Mouse (Mus musculus) limb, embryonic 12.5 days (tissue): ENCODE data around the gene Slc27a1. TPM values are rescaled to one million over a fixed set of nuclear protein-coding genes. Genes with fewer than 3 reads are reported as not detected.

Experiments
- ATAC-seq: fragments of 200-750 bp; cut with Nextera tagmentation; 2 replicates; pipeline ENCODE4 v1.8.0; 2017; ENCODE audit warnings: low read depth, moderate TSS enrichment; ENCODE audit not compliant: insufficient number of reproducible peaks, insufficient read depth, low FRiP score, low TSS enrichment
- H3K27ac ChIP-seq: fragments of 300-500 bp; sonication (generic); 2 replicates; pipeline ENCODE4 v1.5.1; 2016; ENCODE audit warnings: mild to moderate bottlenecking, moderate library complexity
- H3K27me3 ChIP-seq: fragments of 300-500 bp; sonication (generic); 2 replicates; pipeline ENCODE4 v1.6.1; 2016; ENCODE audit warnings: mild to moderate bottlenecking, moderate library complexity
- H3K36me3 ChIP-seq: fragments of 300-500 bp; sonication (generic); 2 replicates; pipeline ENCODE4 v1.6.1; 2016; ENCODE audit warnings: mild to moderate bottlenecking, moderate library complexity
- H3K4me1 ChIP-seq: fragments of 300-500 bp; sonication (generic); replicated peaks from 2 replicates; pipeline ENCODE4 v1.6.1; 2016
- H3K4me2 ChIP-seq: fragments of 300-500 bp; sonication (generic); 2 replicates; pipeline ENCODE4 v1.6.1; 2016; ENCODE audit warnings: mild to moderate bottlenecking, moderate library complexity
- H3K4me3 ChIP-seq: fragments of 300-500 bp; sonication (generic); replicated peaks from 2 replicates; pipeline ENCODE4 v1.5.1; 2016; ENCODE audit warnings: mild to moderate bottlenecking
- H3K9ac ChIP-seq: fragments of 300-500 bp; sonication (generic); replicated peaks from 2 replicates; pipeline ENCODE4 v1.6.1; 2016; ENCODE audit warnings: mild to moderate bottlenecking, moderate library complexity
- H3K9me3 ChIP-seq: fragments of 300-500 bp; sonication (generic); 2 replicates; pipeline ENCODE4 v1.6.1; 2016; ENCODE audit warnings: mild to moderate bottlenecking, moderate library complexity
- WGBS: fragments of 180-500 bp; shearing (Covaris S2); methylation state at CpG from one replicate; pipeline ENCODE4 v1.1.7; 2016; 5-methylcytosine and 5-hydroxymethylcytosine counted together
- polyA plus RNA-seq: library from polyadenylated mRNA; unstranded; fragments of >200 nt; fragmentation: Nextera tagmentation; extraction: Ambion mirVana; gene quantifications from 2 replicates; pipeline ENCODE4 v1.2.1, GENCODE M21; 2016

Gene Slc27a1
- polyA plus RNA-seq, 1 experiment from 2014 or later: 45.5 TPM

DNA sequence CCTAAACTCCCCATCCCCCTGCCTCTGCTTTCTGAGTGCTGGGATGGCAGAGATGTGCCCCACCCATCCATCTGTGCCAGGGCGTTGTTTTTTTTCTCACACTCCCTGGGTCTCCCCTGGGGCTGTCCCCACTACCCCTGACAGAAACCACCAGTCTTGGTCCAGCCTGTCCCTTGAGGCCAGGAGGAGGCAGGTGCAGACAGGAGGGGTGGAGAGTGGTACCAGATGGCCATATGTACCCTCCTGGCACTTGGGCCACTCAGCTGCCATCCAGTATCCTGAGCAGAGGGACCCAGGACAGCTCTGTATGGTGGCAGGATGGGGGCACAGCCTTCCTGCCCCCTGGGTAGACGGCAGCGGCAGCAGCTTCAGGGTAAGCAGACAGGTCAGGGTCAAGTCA lies 28.8 kb downstream of the Slc27a1 start, which contains the start of gene Fam129c:
Fam129c (plus strand) TSS at position 198 of the 400 bp plus-strand sequence.
- no peak for ATAC-seq
- H3K9ac ChIP-seq: no peak within 1 kb of the TSS
- H3K4me1 ChIP-seq: peaks cover 27% of the 10 kb centered on the region
- H3K4me2 ChIP-seq: no peak within 1 kb of the TSS
- peaks cover 14% of the 10 kb centered on the region for H3K36me3 ChIP-seq
- WGBS: 81% methylated on average over 3 of the region's 3 CpGs
- H3K9me3 ChIP-seq: no peaks in the 10 kb centered on the region
- peaks cover 30% of the 10 kb centered on the region for H3K27me3 ChIP-seq
- H3K27ac ChIP-seq: no peak within 1 kb of the TSS
- H3K4me3 ChIP-seq: no peak within 1 kb of the TSS

GRCm38 (mm10) chr8:71598375-71598774 lies 29.7 kb downstream of the Slc27a1 start:
- H3K27me3 ChIP-seq: peaks cover 40% of the 10 kb centered on the region
- ATAC-seq: no peak
- H3K4me3 ChIP-seq: no peak overlapping the region
- no peak overlapping the region for H3K27ac ChIP-seq
- no peak overlapping the region for H3K4me2 ChIP-seq
- H3K4me1 ChIP-seq: peaks cover 28% of the 10 kb centered on the region
- H3K9me3 ChIP-seq: no peaks in the 10 kb centered on the region
- H3K36me3 ChIP-seq: peaks cover 14% of the 10 kb centered on the region
- no peak overlapping the region for H3K9ac ChIP-seq

- no peak overlapping the region for H3K27ac ChIP-seq
- no peak overlapping the region for H3K4me3 ChIP-seq
- 89% methylated on average over 5 of the region's 5 CpGs for WGBS
- no peaks in the 10 kb centered on the region for H3K9me3 ChIP-seq
- no peak for ATAC-seq
- H3K9ac ChIP-seq: 0 out of 2 replicates have a peak overlapping the region, but pooled peaks have one; percentile 8
- peaks cover 27% of the 10 kb centered on the region for H3K4me1 ChIP-seq
- H3K36me3 ChIP-seq: peaks cover 14% of the 10 kb centered on the region
- H3K4me2 ChIP-seq: no peak overlapping the region
- H3K27me3 ChIP-seq: peaks cover 44% of the 10 kb centered on the region
Observed at GRCm38 (mm10) chr8:71598841-71599240, 30.2 kb downstream of the Slc27a1 start.

- 0 out of 2 replicates have a peak, but pooled peaks cover 7% of the 10 kb centered on the region for H3K36me3 ChIP-seq
- H3K4me1 ChIP-seq: peaks cover 17% of the 10 kb centered on the region
- H3K4me2 ChIP-seq: peak overlapping the region; percentile 78
- H3K4me3 ChIP-seq: peak overlapping the region; percentile 45
- WGBS: 2% methylated on average over 65 of the region's 65 CpGs
- peak; percentile 27 for ATAC-seq
- peaks cover 51% of the 10 kb centered on the region for H3K27me3 ChIP-seq
- H3K9me3 ChIP-seq: no peaks in the 10 kb centered on the region
- H3K9ac ChIP-seq: peak overlapping the region; percentile 56
- H3K27ac ChIP-seq: no peak overlapping the region
Observed at GRCm38 (mm10) chr8:71601939-71602665, 33.4 kb downstream of the Slc27a1 start.

DNA sequence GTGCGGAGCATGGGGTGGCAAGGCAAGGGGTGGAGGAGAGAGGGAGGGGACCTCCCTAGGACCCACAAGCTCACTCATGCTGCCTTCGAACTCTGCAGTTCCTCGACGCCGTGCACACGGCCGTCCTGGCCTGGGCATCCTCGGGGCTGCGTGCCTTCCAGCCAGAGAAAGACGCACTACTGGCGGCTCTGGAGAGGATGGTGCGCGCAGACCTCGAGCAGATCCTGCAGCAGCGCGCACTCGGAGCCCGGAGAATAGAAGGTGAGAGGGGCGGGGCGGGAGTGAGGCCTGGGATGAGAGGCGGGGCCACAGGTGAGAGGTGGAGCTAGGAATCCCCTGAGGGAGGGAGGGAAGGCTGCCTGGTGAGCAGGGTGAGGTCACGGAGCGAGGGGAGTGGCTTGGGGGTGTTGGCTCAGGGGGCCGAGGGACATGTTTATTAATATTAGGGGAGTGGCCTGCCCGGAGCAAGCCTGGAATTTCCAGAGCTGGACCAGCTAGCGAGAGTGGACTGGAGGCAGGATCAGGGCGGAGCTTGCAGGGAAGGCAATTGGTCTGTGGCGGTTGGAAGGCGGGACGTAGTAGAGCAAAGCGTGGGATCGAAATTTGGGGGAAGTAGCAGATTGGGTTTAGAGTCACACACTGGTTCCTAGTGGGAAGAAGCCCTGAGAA lies 34.1 kb downstream of the Slc27a1 start:
- H3K27me3 ChIP-seq: peaks cover 51% of the 10 kb centered on the region
- WGBS: under 1% methylated on average over 32 of the region's 32 CpGs
- ATAC-seq: peak; percentile 79

DNA sequence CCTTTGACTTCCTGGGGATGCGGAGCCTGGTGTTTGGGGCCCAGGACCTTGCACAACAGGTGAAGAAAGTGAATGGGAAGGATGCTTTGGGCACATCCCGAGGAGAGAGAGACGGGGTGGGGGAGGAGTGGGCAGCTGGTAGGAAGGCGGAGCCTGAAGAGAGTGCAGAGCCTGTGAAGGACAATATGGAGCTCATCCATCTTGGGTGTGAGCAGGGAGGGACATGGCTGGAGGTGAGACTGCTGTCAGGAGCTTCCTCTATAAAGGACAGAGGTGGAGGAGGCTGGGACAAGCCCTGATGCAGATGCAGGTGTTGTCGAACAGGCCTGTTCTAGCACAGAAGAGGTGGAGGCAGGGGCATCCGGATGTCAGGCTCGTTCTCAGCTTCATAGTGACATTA lies 35.3 kb downstream of the Slc27a1 start:
- Histone ChIP-seq H3K4me2 (no peak overlapping the region), H3K27me3 (peaks cover 51% of the 10 kb centered on the region), H3K9ac (no peak overlapping the region), H3K27ac (no peak overlapping the region), H3K9me3 (no peaks in the 10 kb centered on the region), H3K36me3 (0 out of 2 replicates have a peak, but pooled peaks cover 5% of the 10 kb centered on the region), H3K4me3 (no peak overlapping the region), H3K4me1 (peaks cover 17% of the 10 kb centered on the region)
- no peak for ATAC-seq
- 48% methylated on average over 7 of the region's 7 CpGs for WGBS

More for the DNA sequence above, 34.1 kb downstream of the Slc27a1 start:
- Histone ChIP-seq H3K4me3 (peak overlapping the region; percentile 45), H3K27ac (no peak overlapping the region), H3K4me2 (peak overlapping the region; percentile 78), H3K36me3 (0 out of 2 replicates have a peak, but pooled peaks cover 7% of the 10 kb centered on the region), H3K9ac (peak overlapping the region; percentile 56), H3K4me1 (peaks cover 17% of the 10 kb centered on the region), H3K9me3 (no peaks in the 10 kb centered on the region)

DNA sequence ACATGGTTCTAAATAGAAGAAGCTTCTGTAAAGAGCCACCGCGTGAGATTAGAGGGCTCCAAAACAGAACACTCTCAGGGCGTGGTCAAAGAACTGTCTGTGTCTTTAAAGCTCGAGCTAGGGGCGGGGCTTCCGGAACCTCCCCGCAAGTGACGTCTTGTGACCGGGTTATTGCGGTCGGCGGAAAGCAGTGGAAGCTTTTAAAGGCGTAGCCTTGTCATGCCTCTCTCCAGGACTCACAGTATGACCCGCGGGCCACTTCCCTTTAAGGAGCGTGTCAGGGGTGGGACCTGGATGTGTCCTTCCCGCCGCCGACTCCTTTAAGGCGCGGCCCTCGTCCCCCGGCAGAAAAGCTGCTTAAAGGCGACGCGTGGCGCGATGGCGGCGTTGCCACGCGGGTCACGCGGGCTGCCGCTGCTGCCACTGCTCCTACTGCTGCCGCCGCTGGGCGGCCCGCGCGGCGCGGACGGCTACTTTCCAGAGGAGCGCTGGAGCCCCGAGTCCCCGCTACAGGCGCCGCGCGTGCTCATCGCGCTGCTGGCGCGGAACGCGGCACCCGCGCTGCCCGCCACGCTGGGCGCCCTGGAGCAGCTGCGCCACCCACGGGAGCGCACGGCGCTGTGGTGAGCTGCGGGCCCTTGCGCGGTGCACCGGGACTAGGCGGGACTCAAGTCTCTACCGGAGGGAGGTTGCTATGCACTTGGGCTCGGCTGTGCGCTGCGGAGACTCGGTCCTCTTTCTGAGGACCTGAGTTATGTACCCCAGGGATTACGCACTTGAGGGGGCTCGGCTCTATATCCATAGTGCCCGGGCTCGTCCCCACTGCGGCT lies 42.4 kb downstream of the Slc27a1 start, which contains the start of gene Colgalt1:
Colgalt1 (plus strand) TSS at position 177 of the 830 bp plus-strand sequence.
- H3K9ac ChIP-seq: peak within 1 kb of the TSS; percentile 89
- peaks cover 11% of the 10 kb centered on the region for H3K4me1 ChIP-seq
- H3K36me3 ChIP-seq: peaks cover 36% of the 10 kb centered on the region
- H3K27me3 ChIP-seq: no peaks in the 10 kb centered on the region
- under 1% methylated on average over 82 of the region's 82 CpGs for WGBS
- H3K27ac ChIP-seq: peak within 1 kb of the TSS; percentile 88
- H3K4me3 ChIP-seq: peak within 1 kb of the TSS; percentile 97
- peak; percentile 99 for ATAC-seq
- no peaks in the 10 kb centered on the region for H3K9me3 ChIP-seq
- peak within 1 kb of the TSS; percentile 83 for H3K4me2 ChIP-seq

DNA sequence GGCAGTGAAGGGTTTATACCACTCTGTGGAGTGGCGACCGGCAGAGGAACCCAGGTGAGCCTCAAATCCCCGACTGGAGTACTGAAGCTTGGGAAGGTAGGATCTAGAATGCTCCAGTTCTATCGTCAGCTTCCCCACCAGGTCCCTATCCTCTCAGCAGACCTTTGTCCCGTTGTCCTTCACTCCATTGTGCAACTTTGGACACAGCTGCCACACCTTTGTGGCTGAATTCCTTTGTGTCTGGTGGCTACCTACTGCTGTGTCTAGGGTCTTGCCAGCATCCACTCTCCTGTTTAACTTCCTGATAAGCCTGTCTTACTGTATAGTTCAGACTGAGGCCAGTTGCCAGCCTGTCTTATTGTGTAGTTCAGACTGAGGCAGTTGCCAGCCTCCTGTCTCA lies 43.5 kb downstream of the Slc27a1 start:
- ATAC-seq: no peak
- peak overlapping the region; percentile 89 for H3K9ac ChIP-seq
- H3K4me1 ChIP-seq: peaks cover 11% of the 10 kb centered on the region
- H3K4me2 ChIP-seq: peak overlapping the region; percentile 83
- H3K36me3 ChIP-seq: peaks cover 46% of the 10 kb centered on the region
- H3K27me3 ChIP-seq: no peaks in the 10 kb centered on the region
- WGBS: 62% methylated on average over 5 of the region's 5 CpGs
- no peaks in the 10 kb centered on the region for H3K9me3 ChIP-seq
- H3K27ac ChIP-seq: no peak overlapping the region
- H3K4me3 ChIP-seq: peak overlapping the region; percentile 97

DNA sequence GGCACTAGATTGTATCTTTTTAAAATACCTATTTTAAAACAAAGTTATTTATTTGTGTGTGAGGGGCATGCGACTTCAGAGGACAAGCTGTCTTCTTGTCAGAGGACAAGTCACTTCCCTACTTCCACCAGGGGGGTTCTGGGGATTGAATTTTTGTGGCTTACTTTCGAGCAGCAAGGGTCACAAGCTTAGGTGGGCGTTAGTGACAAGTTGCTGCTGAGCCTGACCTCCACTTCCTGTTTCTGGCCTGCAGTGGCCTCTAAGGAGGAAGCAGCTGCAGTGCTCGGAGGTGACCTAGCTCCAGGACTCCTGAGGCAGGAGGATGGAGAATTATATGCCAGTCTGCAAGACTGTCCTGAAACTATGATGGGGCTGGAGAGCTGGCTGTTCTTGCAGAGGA lies 44.7 kb downstream of the Slc27a1 start:
- H3K4me3 ChIP-seq: no peak overlapping the region
- WGBS: 47% methylated on average over 4 of the region's 4 CpGs
- no peak overlapping the region for H3K9ac ChIP-seq
- H3K27me3 ChIP-seq: no peaks in the 10 kb centered on the region
- H3K27ac ChIP-seq: 0 out of 2 replicates have a peak overlapping the region, but pooled peaks have one; percentile 17
- peaks cover 11% of the 10 kb centered on the region for H3K4me1 ChIP-seq
- peaks cover 59% of the 10 kb centered on the region for H3K36me3 ChIP-seq
- no peaks in the 10 kb centered on the region for H3K9me3 ChIP-seq
- no peak for ATAC-seq
- no peak overlapping the region for H3K4me2 ChIP-seq

DNA sequence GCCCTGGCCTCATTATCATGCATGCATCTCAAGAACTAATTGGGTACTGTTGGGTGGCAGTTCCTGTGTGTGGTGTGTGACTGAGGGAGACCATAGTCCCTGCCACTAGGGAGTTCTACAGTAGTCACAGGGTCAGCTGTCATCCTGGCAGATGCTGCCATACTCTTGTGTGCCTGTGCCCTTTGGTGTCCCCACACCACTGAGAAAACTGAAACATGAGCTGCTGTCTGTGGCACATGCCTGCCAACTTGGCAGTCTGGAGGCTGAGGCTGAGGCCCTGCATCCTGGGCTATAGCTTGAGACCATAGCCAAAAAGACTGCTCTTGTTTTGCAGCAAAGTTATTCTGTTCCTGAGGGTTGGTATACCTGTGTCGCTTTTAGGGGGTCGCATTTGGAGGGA lies 51.1 kb downstream of the Slc27a1 start:
- Histone ChIP-seq H3K9me3 (peaks cover 26% of the 10 kb centered on the region), H3K27me3 (no peaks in the 10 kb centered on the region), H3K27ac (no peak overlapping the region), H3K4me1 (no peaks in the 10 kb centered on the region), H3K9ac (no peak overlapping the region), H3K36me3 (peaks cover 98% of the 10 kb centered on the region), H3K4me3 (no peak overlapping the region), H3K4me2 (no peak overlapping the region)
- WGBS: 96% methylated on average over 2 of the region's 2 CpGs
- no peak for ATAC-seq

DNA sequence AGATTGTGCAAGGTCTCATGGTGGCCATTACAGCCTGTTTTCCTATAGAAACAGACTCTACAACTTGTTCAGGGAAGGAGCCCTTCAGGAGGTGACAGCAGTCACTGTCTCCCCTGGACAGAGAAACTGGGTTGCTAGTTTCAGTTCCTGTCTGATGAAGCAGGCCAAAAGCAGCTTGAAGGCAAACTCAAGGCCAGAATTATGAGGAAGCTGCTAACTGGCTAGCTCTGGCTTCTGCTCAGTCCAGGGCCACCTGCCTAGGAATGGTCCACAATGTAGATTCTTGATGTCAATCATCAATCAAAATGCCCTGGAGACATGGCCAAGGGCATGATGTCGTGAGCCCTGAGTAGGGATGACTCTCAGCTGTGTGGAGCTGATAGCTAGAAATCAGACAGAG lies 56.4 kb downstream of the Slc27a1 start:
- Histone ChIP-seq H3K27me3 (peaks cover 7% of the 10 kb centered on the region), H3K36me3 (peaks cover 64% of the 10 kb centered on the region), H3K9ac (no peak overlapping the region), H3K4me1 (peaks cover 17% of the 10 kb centered on the region), H3K4me2 (no peak overlapping the region), H3K4me3 (no peak overlapping the region), H3K27ac (no peak overlapping the region), H3K9me3 (peaks cover 26% of the 10 kb centered on the region)
- WGBS: 83% methylated on average over 1 of the region's 1 CpGs
- ATAC-seq: no peak
